Mouse (Mus musculus) cerebellum, adult 2 months (tissue): ENCODE results near the gene Med15.
A peak's percentile ranks its signal among the peaks of the same experiment; 100 is the strongest.
"Not testable (repeated sequence)": the region's sequence is repeated elsewhere in the genome, so short reads cannot be mapped to it uniquely, and the experiment has no call there.

ENCODE experiments used
- CTCF ChIP-seq: fragments of 200-500 bp; IDR thresholded peaks from 2 replicates; pipeline ENCODE4 v1.5.1; 2011; ENCODE audit warnings: low read depth, mild to moderate bottlenecking, control low read depth, low read length, moderate library complexity, borderline replicate concordance; ENCODE audit not compliant: insufficient read depth
- POLR2A ChIP-seq: fragments of 200-500 bp; IDR thresholded peaks from 2 replicates; pipeline ENCODE4 v1.6.1; 2011; ENCODE audit warnings: low read length, control low read depth, borderline replicate concordance; ENCODE audit not compliant: insufficient read depth

- not testable (repeated sequence) for TF ChIP-seq POLR2A
- TF ChIP-seq CTCF = peak; percentile 43; the same call in 1 of the 2 replicates
Observed at GRCm38 (mm10) chr16:17614740-17615139, 118.0 kb downstream of the Med15 start.
